Mouse (Mus musculus): ENCODE data around the gene Lpcat2. TPM values are rescaled to one million over a fixed set of nuclear protein-coding genes. Genes with fewer than 3 reads are reported as not detected.
A peak's percentile ranks its signal among the peaks of the same experiment; 100 is the strongest.

Gene Lpcat2
- polyA plus RNA-seq, 1 experiment from 2014 or later: 3.5 TPM

GRCm38 (mm10) chr8:92916082-92916481 is 60.9 kb downstream of the Lpcat2 start:
- ATAC-seq (ENCODE audit: extremely low read depth, insufficient number of reproducible peaks, low FRiP score, low TSS enrichment): no peak
- no peaks in the 10 kb centered on the region for H3K9me3 ChIP-seq
- H3K36me3 ChIP-seq: no peaks in the 10 kb centered on the region
- H3K27ac ChIP-seq (replicated peaks): no peak overlapping the region
- WGBS: 68% methylated on average over 3 of the region's 3 CpGs
- H3K4me1 ChIP-seq: no peaks in the 10 kb centered on the region
- H3K27me3 ChIP-seq (replicated peaks): no peaks in the 10 kb centered on the region
- no peak overlapping the region for H3K4me3 ChIP-seq
- no peak overlapping the region for H3K4me2 ChIP-seq
- H3K9ac ChIP-seq: no peak overlapping the region

DNA sequence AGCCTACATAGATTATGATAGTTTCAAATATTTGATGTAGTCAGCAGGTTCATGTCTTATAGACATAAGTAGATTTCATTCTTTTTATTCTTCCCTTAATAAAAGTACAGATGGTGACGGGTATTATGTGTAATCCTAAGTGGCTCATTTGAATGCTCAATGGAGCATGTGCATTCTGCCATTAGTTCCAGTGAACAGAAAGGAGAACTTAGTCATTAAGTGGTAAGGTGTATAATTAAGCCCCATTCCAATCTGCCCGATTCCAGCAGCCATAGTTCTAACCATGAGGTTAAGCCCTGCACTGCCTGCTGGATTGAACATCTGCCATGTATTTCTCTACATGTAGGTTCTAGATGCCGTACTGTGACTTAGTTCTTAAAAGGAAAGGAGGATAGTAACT is 66.6 kb downstream of the Lpcat2 start:
- Histone ChIP-seq H3K4me3 (no peak overlapping the region), H3K27ac (replicated peaks) (no peak overlapping the region), H3K27me3 (replicated peaks) (no peaks in the 10 kb centered on the region), H3K9me3 (peaks cover 3% of the 10 kb centered on the region; the same call in 1 of the 2 replicates), H3K36me3 (no peaks in the 10 kb centered on the region), H3K4me1 (no peaks in the 10 kb centered on the region), H3K4me2 (no peak overlapping the region), H3K9ac (no peak overlapping the region)
- WGBS: 80% methylated on average over 3 of the region's 3 CpGs
- no peak for ATAC-seq (ENCODE audit: extremely low read depth, insufficient number of reproducible peaks, low FRiP score, low TSS enrichment)

- peaks cover 9% of the 10 kb centered on the region; the same call in 1 of the 2 replicates for H3K9me3 ChIP-seq
- no peak overlapping the region for H3K4me3 ChIP-seq
- no peaks in the 10 kb centered on the region for H3K27me3 ChIP-seq (replicated peaks)
- no peaks in the 10 kb centered on the region for H3K36me3 ChIP-seq
- ATAC-seq (ENCODE audit: extremely low read depth, insufficient number of reproducible peaks, low FRiP score, low TSS enrichment): no peak
- H3K9ac ChIP-seq: no peak overlapping the region
- H3K4me1 ChIP-seq: no peaks in the 10 kb centered on the region
- H3K4me2 ChIP-seq: no peak overlapping the region
- WGBS: 72% methylated on average over 4 of the region's 4 CpGs
- H3K27ac ChIP-seq (replicated peaks): no peak overlapping the region
Observed at GRCm38 (mm10) chr8:92928986-92929385, 73.8 kb downstream of the Lpcat2 start.

- Histone ChIP-seq H3K27ac (replicated peaks) (no peak overlapping the region), H3K9me3 (no peaks in the 10 kb centered on the region), H3K4me2 (no peak overlapping the region), H3K4me3 (no peak overlapping the region), H3K9ac (no peak overlapping the region), H3K4me1 (no peaks in the 10 kb centered on the region), H3K36me3 (no peaks in the 10 kb centered on the region), H3K27me3 (replicated peaks) (no peaks in the 10 kb centered on the region)
- ATAC-seq (ENCODE audit: extremely low read depth, insufficient number of reproducible peaks, low FRiP score, low TSS enrichment): no peak
- WGBS: 64% methylated on average over 4 of the region's 4 CpGs
Observed at GRCm38 (mm10) chr8:92938056-92938455, 82.9 kb downstream of the Lpcat2 start.

GRCm38 (mm10) chr8:92949071-92949470 is 93.9 kb downstream of the Lpcat2 start:
- ATAC-seq (ENCODE audit: extremely low read depth, insufficient number of reproducible peaks, low FRiP score, low TSS enrichment): no peak
- Histone ChIP-seq H3K27me3 (replicated peaks) (no peaks in the 10 kb centered on the region; the same call in 1 of the 2 replicates), H3K4me1 (no peaks in the 10 kb centered on the region), H3K4me3 (no peak overlapping the region), H3K36me3 (no peaks in the 10 kb centered on the region), H3K27ac (replicated peaks) (no peak overlapping the region), H3K9me3 (no peaks in the 10 kb centered on the region), H3K4me2 (no peak overlapping the region), H3K9ac (no peak overlapping the region)
- WGBS: 76% methylated on average over 4 of the region's 4 CpGs

DNA sequence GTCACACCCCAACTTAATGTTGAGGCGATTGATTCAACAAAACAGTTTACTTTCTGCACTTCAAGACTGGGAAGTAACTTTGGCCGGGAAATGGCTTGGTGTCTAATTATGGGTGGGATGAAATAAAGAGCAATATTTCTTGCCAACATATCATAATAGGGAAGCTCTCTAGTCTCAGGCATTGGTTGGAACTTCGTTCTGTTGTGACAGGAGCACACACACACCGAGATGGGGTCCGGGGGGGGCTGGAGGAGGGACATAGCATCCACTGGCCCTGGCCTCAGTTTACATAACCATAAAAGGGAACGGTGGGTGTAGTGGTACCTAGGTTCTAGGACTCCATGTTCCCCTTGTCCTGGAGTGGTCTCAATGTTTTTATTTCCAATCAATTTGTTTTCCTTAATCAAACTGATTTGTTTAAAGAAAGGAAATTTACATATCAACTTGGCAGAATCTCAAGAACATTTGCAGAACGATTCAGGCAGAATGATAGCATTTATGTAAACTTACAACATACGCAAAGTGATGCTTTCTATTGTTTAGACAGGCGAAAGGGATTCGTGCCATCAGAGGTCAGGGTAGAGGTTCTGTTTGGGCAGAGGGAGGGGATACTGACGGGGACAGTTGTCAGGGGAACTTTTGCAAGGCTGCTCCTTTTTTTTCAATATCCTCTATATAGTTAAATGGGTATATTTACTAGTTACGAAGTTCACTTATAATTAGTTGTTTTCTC is 95.7 kb downstream of the Lpcat2 start:
- Histone ChIP-seq H3K27me3 (replicated peaks) (no peaks in the 10 kb centered on the region; the same call in 1 of the 2 replicates), H3K4me2 (no peak overlapping the region), H3K4me3 (no peak overlapping the region), H3K27ac (replicated peaks) (no peak overlapping the region), H3K9me3 (no peaks in the 10 kb centered on the region), H3K9ac (no peak overlapping the region), H3K36me3 (no peaks in the 10 kb centered on the region), H3K4me1 (no peaks in the 10 kb centered on the region)
- ATAC-seq (ENCODE audit: extremely low read depth, insufficient number of reproducible peaks, low FRiP score, low TSS enrichment): no peak
- WGBS: 69% methylated on average over 12 of the region's 12 CpGs

GRCm38 (mm10) chr8:92954044-92954443 is 98.9 kb downstream of the Lpcat2 start:
- Histone ChIP-seq H3K4me3 (no peak overlapping the region), H3K27me3 (replicated peaks) (peaks cover 26% of the 10 kb centered on the region), H3K4me2 (no peak overlapping the region), H3K27ac (replicated peaks) (no peak overlapping the region), H3K4me1 (no peaks in the 10 kb centered on the region), H3K9ac (no peak overlapping the region), H3K36me3 (no peaks in the 10 kb centered on the region), H3K9me3 (no peaks in the 10 kb centered on the region)
- no peak for ATAC-seq (ENCODE audit: extremely low read depth, insufficient number of reproducible peaks, low FRiP score, low TSS enrichment)
- WGBS: 75% methylated on average over 5 of the region's 5 CpGs

DNA sequence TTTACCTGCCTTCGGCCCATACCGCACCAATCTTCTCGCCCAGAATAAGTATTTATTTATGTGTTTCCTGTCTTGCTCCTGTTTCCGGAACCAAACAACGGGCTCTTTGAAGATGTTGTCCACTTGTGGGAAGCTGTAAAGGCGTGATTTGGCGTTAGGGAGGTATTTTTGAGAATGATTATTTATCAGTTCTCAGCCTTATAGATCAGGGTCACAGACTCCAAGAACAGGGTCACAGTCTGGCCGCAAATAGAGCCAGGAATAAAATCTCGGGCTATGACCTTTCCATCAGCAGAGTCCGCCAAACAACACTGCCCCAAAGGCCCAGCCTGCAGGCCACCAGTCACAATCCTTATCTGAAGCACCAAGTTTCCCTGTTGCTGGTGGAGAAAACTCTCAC is 104.6 kb downstream of the Lpcat2 start, which contains the start of gene Slc6a2:
TSS of gene Slc6a2 (plus strand) at position 301 of the 400 bp plus-strand sequence.
- Histone ChIP-seq H3K27me3 (replicated peaks) (peaks cover 82% of the 10 kb centered on the region), H3K36me3 (no peaks in the 10 kb centered on the region), H3K4me1 (peaks cover 16% of the 10 kb centered on the region), H3K4me2 (peak within 1 kb of the TSS; percentile 85), H3K9me3 (no peaks in the 10 kb centered on the region), H3K27ac (replicated peaks) (no peak within 1 kb of the TSS), H3K9ac (peak within 1 kb of the TSS; percentile 53), H3K4me3 (peak within 1 kb of the TSS; percentile 51)
- 64% methylated on average over 10 of the region's 10 CpGs for WGBS
- ATAC-seq (ENCODE audit: extremely low read depth, insufficient number of reproducible peaks, low FRiP score, low TSS enrichment): no peak

- Histone ChIP-seq H3K4me1 (peaks cover 16% of the 10 kb centered on the region), H3K9me3 (no peaks in the 10 kb centered on the region), H3K36me3 (no peaks in the 10 kb centered on the region), H3K27ac (replicated peaks) (no peak overlapping the region), H3K27me3 (replicated peaks) (peaks cover 87% of the 10 kb centered on the region), H3K9ac (peak overlapping the region; percentile 53), H3K4me2 (peak overlapping the region; percentile 85), H3K4me3 (peak overlapping the region; percentile 51)
- no peak for ATAC-seq (ENCODE audit: extremely low read depth, insufficient number of reproducible peaks, low FRiP score, low TSS enrichment)
- under 1% methylated on average over 42 of the region's 42 CpGs for WGBS
Observed at GRCm38 (mm10) chr8:92960451-92960911, 105.3 kb downstream of the Lpcat2 start.

DNA sequence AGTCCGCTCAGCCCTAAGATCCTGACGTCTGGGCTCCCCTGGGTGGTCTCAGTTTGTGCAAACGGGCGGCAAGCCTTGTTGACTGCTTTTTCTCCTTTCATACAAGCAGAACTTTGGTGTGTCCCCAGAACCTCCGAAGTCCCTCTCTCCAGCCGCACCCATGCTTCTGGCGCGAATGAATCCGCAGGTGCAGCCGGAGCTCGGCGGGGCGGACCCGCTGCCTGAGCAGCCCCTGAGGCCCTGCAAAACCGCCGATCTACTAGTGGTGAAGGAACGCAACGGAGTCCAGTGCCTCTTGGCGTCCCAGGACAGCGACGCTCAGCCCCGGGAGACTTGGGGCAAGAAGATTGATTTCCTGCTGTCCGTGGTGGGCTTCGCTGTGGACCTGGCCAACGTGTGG is 105.9 kb downstream of the Lpcat2 start:
- no peak for ATAC-seq (ENCODE audit: extremely low read depth, insufficient number of reproducible peaks, low FRiP score, low TSS enrichment)
- WGBS: 3% methylated on average over 25 of the region's 25 CpGs

DNA sequence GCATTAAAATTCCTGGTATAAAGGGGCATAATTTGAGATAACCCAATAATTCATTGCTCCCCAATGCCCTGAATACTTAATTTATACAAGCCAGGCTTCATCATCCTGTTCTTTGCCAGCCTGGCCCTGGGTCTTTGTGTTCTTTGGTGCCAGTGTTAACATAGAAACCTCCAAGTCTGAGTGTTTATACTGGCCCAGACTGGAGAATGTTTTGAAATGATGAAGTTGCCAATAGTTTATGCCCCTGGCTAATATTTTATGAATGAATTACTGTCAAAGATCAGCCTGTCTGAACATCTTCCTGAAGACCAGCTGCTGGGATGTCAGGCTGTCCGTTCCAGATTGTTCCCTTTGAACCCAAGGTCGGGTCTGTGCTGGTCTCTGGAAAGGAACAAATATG is 109.4 kb downstream of the Lpcat2 start:
- Histone ChIP-seq H3K36me3 (no peaks in the 10 kb centered on the region), H3K27ac (replicated peaks) (no peak overlapping the region), H3K9me3 (no peaks in the 10 kb centered on the region), H3K4me1 (peaks cover 16% of the 10 kb centered on the region), H3K4me3 (no peak overlapping the region), H3K4me2 (no peak overlapping the region), H3K9ac (no peak overlapping the region), H3K27me3 (replicated peaks) (peaks cover 56% of the 10 kb centered on the region)
- 62% methylated on average over 2 of the region's 2 CpGs for WGBS
- no peak for ATAC-seq (ENCODE audit: extremely low read depth, insufficient number of reproducible peaks, low FRiP score, low TSS enrichment)

More for the DNA sequence above, 105.9 kb downstream of the Lpcat2 start:
- Histone ChIP-seq H3K27me3 (replicated peaks) (peaks cover 87% of the 10 kb centered on the region), H3K4me1 (peaks cover 16% of the 10 kb centered on the region), H3K4me2 (peak overlapping the region; percentile 85), H3K27ac (replicated peaks) (no peak overlapping the region), H3K9ac (peak overlapping the region; percentile 53; the same call in 1 of the 2 replicates), H3K36me3 (no peaks in the 10 kb centered on the region), H3K9me3 (no peaks in the 10 kb centered on the region), H3K4me3 (peak overlapping the region; percentile 51)
